Mouse (Mus musculus) left cerebral cortex, adult 2 months (tissue): ENCODE data around the gene Arid1b. TPM values are rescaled to one million over a fixed set of nuclear protein-coding genes. Genes with fewer than 3 reads are reported as not detected.
A peak's percentile ranks its signal among the peaks of the same experiment; 100 is the strongest.

Experiments used
- DNase-seq, 2 experiments: peaks; one replicate each; pipeline ENCODE4 v3.0.0; 2021 to 2022; ENCODE audit warnings: low spot score in 2 of 2, mixed read lengths in 1 of 2; ENCODE audit errors: extremely low spot score in 1 of 2
- H3K27ac ChIP-seq: fragments of 200-600 bp; 2 replicates; pipeline ENCODE4 v1.8.1; 2022
- H3K4me3 ChIP-seq: fragments of 200-600 bp; 2 replicates; pipeline ENCODE4 v1.8.1; 2022
- CTCF ChIP-seq: fragments of 200-600 bp; IDR thresholded peaks from 2 replicates; pipeline ENCODE4 v1.8.1; 2022; ENCODE audit warnings: antibody characterized with exemption, mild to moderate bottlenecking, moderate library complexity
- intact Hi-C: fragments of 180-260 bp; cut with DNase I; formaldehyde crosslinking; loops from one replicate; pipeline ENCODE4 v1.15.1; 2025
- total RNA-seq, 2 experiments: library from RNA; stranded (reverse); gene quantifications; 2 replicates each; pipeline ENCODE4 v1.2.3; 2021

Gene Arid1b
- total RNA-seq, 2 experiments from 2014 or later = 81.4 to 86.1 TPM

DNA sequence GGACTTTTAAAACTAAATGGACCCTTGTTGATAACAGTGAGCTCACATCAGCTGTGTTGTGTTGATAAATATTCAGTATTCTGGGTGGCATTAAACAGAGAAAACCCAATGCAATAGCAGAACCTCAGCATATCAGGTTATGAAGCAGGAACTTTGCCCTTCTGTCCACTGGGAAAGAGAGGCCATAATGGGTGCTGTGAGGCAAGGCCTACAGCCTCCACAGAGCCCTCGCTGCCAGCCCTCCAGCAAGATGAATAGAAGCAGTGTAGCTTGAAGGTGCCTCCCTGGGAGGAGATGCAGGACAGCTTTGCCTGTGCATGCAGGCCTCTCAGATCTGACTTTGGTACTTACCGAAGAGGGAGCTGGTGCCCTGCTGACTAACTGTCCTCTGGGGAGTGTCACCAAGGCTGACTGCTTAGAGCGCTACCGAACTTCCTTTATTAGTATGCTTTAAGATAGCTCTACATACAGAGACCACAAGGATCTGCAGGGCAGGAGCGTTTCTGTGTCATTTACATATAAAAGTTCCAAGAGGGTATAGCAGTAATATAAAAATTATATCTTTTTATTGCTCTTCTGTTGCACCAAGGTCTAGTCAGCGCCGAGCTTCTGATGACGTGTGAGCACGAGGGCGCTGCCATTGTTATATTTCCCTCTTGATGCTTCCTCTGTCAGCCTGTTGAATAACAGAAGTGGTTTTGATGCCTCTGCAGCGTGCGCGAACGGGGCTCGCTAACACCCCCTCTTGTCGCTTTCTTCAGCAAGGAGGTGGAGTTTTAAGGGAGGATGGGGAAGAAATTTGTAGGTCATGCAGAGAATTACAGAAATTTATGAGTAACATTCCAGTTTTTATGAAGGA lies 244.5 kb downstream of the Arid1b start:
- intact Hi-C loops = no loop called here
- H3K27ac ChIP-seq = peak overlapping the region; percentile 50; the same call in 1 of the 2 replicates
- TF ChIP-seq CTCF = no peak
- no peak overlapping the region for H3K4me3 ChIP-seq
- no peak for DNase-seq

GRCm38 (mm10) chr17:5244526-5244925 lies 250.4 kb downstream of the Arid1b start:
- Histone ChIP-seq H3K27ac (no peak overlapping the region), H3K4me3 (no peak overlapping the region)
- intact Hi-C loops = no loop called here
- DNase-seq = no peak
- no peak for TF ChIP-seq CTCF

DNA sequence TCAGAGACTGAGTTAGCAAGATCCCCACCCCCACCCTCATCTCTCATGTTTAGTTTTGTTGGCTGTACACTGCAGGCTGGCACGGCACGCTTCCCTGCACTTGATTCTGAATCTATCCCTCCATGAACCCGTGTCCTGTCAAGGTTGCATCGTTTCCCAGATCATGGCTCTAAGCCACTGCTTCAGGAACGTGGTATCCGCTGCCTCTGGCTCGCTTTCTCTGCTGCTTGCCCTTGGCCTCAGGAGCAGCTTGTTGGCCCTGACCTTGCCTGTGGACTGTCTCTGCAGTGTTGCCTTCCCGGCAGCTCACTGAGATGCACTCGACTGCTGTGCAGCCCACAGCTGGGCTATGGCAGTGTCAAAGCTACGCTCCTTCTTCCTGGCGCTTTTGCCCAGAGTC lies 252.6 kb downstream of the Arid1b start:
- Histone ChIP-seq H3K4me3 (no peak overlapping the region), H3K27ac (no peak overlapping the region; the same call in 1 of the 2 replicates)
- DNase-seq = no peak
- no peak for TF ChIP-seq CTCF
- intact Hi-C loops = no loop called here

GRCm38 (mm10) chr17:5247247-5247646 lies 253.1 kb downstream of the Arid1b start:
- H3K4me3 ChIP-seq = no peak overlapping the region
- no peak for DNase-seq
- H3K27ac ChIP-seq = no peak overlapping the region
- TF ChIP-seq CTCF = no peak
- intact Hi-C loops = no loop called here

DNA sequence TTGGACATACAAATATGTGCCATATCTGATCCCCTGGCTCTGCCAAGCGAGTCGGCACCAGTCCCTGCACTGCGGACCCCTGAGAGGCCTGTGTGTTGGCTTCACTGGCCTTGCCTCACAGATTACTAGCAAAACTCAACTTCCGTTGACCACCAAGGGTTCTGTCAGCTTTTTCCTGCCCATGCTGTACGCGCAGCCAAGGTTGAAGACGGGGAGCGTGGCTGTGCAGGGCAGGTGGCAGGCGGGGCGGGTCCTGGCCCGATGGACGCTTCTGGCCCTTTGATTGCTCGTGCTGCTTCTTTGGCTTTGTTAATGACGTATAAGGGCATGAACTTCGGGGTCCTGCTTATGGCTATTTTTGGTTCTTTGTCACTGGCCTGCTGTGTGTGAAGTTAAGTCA lies 253.6 kb downstream of the Arid1b start:
- no peak overlapping the region for H3K4me3 ChIP-seq
- TF ChIP-seq CTCF = no peak
- intact Hi-C loops = no loop called here
- no peak for DNase-seq
- no peak overlapping the region for H3K27ac ChIP-seq

- Histone ChIP-seq H3K4me3 (no peak overlapping the region), H3K27ac (peak overlapping the region; percentile 69)
- intact Hi-C loops = no loop called here
- DNase-seq = peak in 1 of 2 experiments; percentile 33
- no peak for TF ChIP-seq CTCF
Measured at GRCm38 (mm10) chr17:5248957-5249656, 255.0 kb downstream of the Arid1b start.

DNA sequence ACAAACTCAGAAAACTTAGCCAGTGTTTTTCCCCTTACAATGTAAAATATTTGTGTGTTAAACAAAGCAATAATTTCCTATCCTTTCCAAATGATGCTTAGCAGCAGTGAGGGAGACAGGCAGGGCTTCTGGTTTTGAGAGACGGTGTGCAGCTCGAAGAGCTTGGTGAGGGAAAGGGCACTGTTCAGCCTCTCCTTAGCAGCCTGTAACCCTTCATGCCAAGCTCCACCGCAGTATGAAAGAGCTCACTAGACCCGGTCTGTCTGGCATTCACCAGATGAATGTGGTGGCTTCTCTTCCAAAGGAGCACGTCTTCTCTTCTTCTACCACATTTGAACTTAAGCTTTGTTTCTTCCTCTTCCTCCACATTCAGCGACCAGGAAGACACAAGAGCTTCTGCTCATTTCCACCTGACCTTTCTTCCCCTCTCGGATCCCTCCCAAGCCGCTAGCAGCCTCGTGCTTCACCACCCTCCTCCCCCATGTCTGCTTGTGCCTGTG lies 255.6 kb downstream of the Arid1b start:
- Histone ChIP-seq H3K4me3 (no peak overlapping the region), H3K27ac (no peak overlapping the region; the same call in 1 of the 2 replicates)
- intact Hi-C loops = no loop called here
- no peak for TF ChIP-seq CTCF
- no peak for DNase-seq

- peak; percentile 80 for TF ChIP-seq CTCF
- no peak overlapping the region for H3K4me3 ChIP-seq
- intact Hi-C loops = loop anchor here (1.0 kb wide), 1 partner anchor 145 kb away; no protein-coding TSS in a partner anchor
- DNase-seq = peak; percentile 77 to 83
- H3K27ac ChIP-seq = no peak overlapping the region
Measured at GRCm38 (mm10) chr17:5252436-5252835, 258.3 kb downstream of the Arid1b start.

GRCm38 (mm10) chr17:5254717-5255617 lies 260.8 kb downstream of the Arid1b start:
- H3K4me3 ChIP-seq = no peak overlapping the region
- no peak overlapping the region for H3K27ac ChIP-seq
- no peak for TF ChIP-seq CTCF
- intact Hi-C loops = no loop called here
- no peak for DNase-seq

- DNase-seq = no peak
- Histone ChIP-seq H3K4me3 (no peak overlapping the region), H3K27ac (no peak overlapping the region)
- intact Hi-C loops = no loop called here
- no peak for TF ChIP-seq CTCF
Measured at GRCm38 (mm10) chr17:5255618-5255933, 261.4 kb downstream of the Arid1b start.

DNA sequence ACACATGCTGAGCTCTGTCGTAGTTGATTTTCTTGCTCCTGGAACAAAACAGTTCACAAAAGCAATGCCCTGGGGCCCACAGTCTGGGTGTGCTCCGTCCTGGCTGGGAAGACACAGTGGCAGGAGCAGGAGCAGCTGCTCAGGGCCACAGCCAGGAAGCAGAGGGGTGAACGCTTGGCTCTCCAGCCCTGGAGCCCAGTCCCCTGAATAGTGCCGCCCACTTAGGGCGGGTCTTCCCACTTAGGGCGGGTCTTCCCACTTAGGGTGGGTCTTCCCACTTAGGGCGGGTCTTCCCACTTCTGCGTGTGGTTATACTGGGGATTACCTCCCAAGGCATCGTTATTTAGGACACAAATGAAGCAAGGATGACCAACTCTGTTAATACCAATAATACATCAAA lies 264.8 kb downstream of the Arid1b start:
- intact Hi-C loops = no loop called here
- TF ChIP-seq CTCF = no peak
- Histone ChIP-seq H3K27ac (no peak overlapping the region), H3K4me3 (no peak overlapping the region)
- DNase-seq = no peak
